Mouse (Mus musculus): ENCODE results near the gene Gkap1. TPM values are rescaled to one million over a fixed set of nuclear protein-coding genes. Genes with fewer than 3 reads are reported as not detected.

Gkap1 gene
- polyA plus RNA-seq, 1 experiment from 2014 or later: 36.5 TPM

GRCm38 (mm10) chr13:58228624-58229023, 46.9 kb downstream of the Gkap1 start:
- 87% methylated on average over 2 of the region's 2 CpGs for WGBS (ENCODE audit: missing documents)

GRCm38 (mm10) chr13:58225694-58226093, 49.8 kb downstream of the Gkap1 start:
- 93% methylated on average over 8 of the region's 8 CpGs for WGBS (ENCODE audit: missing documents)
- Histone ChIP-seq H3K27ac (no peak overlapping the region), H3K36me3 (ENCODE audit: inconsistent target) (no peaks in the 10 kb centered on the region), H3K4me3 (ENCODE audit: inconsistent target) (no peak overlapping the region), H3K79me2 (ENCODE audit: inconsistent target) (no peaks in the 10 kb centered on the region)

More at GRCm38 (mm10) chr13:58228624-58229023, 46.9 kb downstream of the Gkap1 start:
- H3K79me2 ChIP-seq (ENCODE audit: inconsistent target): no peaks in the 10 kb centered on the region
- no peak overlapping the region for H3K4me3 ChIP-seq (ENCODE audit: inconsistent target)
- H3K36me3 ChIP-seq (ENCODE audit: inconsistent target): no peaks in the 10 kb centered on the region
- no peak overlapping the region for H3K27ac ChIP-seq

DNA sequence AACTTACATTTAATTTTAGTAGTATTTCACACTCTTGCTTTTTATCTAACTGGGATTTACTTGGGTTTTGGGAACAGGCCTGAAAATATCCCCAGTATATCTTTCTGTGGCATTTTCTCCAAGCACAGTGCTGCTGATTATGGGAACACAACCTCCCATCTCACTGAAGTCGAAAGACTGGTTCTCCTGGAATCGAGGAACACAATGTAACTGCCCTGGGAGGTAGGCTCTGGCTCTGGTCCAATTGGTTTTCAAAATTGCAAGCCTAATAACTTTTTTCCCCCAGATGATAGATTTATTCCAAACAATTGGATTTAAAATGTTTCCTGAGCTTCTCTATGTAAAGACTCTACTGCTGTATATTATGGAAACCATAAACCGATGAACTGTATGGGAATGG, 55.3 kb downstream of the Gkap1 start:
- no peaks in the 10 kb centered on the region for H3K36me3 ChIP-seq (ENCODE audit: inconsistent target)
- WGBS (ENCODE audit: missing documents): 84% methylated on average over 3 of the region's 3 CpGs
- H3K4me3 ChIP-seq (ENCODE audit: inconsistent target): no peak overlapping the region
- no peaks in the 10 kb centered on the region for H3K79me2 ChIP-seq (ENCODE audit: inconsistent target)
- no peak overlapping the region for H3K27ac ChIP-seq

GRCm38 (mm10) chr13:58217536-58217935, 58.0 kb downstream of the Gkap1 start:
- H3K4me3 ChIP-seq (ENCODE audit: inconsistent target): no peak overlapping the region
- H3K79me2 ChIP-seq (ENCODE audit: inconsistent target): peaks cover 23% of the 10 kb centered on the region
- H3K27ac ChIP-seq: no peak overlapping the region
- WGBS (ENCODE audit: missing documents): 48% methylated on average over 2 of the region's 2 CpGs
- H3K36me3 ChIP-seq (ENCODE audit: inconsistent target): no peaks in the 10 kb centered on the region

- peak overlapping the region; percentile 77 for H3K4me3 ChIP-seq (ENCODE audit: inconsistent target)
- no peak overlapping the region for H3K27ac ChIP-seq
- H3K79me2 ChIP-seq (ENCODE audit: inconsistent target): peaks cover 34% of the 10 kb centered on the region
- WGBS (ENCODE audit: missing documents): 94% methylated on average over 9 of the region's 9 CpGs
- no peaks in the 10 kb centered on the region for H3K36me3 ChIP-seq (ENCODE audit: inconsistent target)
Observed at GRCm38 (mm10) chr13:58216395-58216794, 59.1 kb downstream of the Gkap1 start.

GRCm38 (mm10) chr13:58215592-58216341, 59.7 kb downstream of the Gkap1 start, which contains the start of gene Ubqln1:
TSS of gene Ubqln1 (minus strand) at chr13:58215653.
- H3K4me3 ChIP-seq (ENCODE audit: inconsistent target): peak within 1 kb of the TSS; percentile 77

GRCm38 (mm10) chr13:58215253-58215591, 60.3 kb downstream of the Gkap1 start:
- Histone ChIP-seq H3K4me3 (ENCODE audit: inconsistent target) (no peak overlapping the region; the same call in 1 of the 2 replicates), H3K79me2 (ENCODE audit: inconsistent target) (peaks cover 46% of the 10 kb centered on the region), H3K27ac (no peak overlapping the region), H3K36me3 (ENCODE audit: inconsistent target) (no peaks in the 10 kb centered on the region)
- under 1% methylated on average over 43 of the region's 48 CpGs for WGBS (ENCODE audit: missing documents)

More at GRCm38 (mm10) chr13:58215592-58216341, 59.7 kb downstream of the Gkap1 start, which contains the start of gene Ubqln1:
- Histone ChIP-seq H3K79me2 (ENCODE audit: inconsistent target) (peaks cover 41% of the 10 kb centered on the region), H3K27ac (peak within 1 kb of the TSS; percentile 68), H3K36me3 (ENCODE audit: inconsistent target) (no peaks in the 10 kb centered on the region)
- 2% methylated on average over 61 of the region's 62 CpGs for WGBS (ENCODE audit: missing documents)

GRCm38 (mm10) chr13:58214346-58215252, 60.9 kb downstream of the Gkap1 start:
- 6% methylated on average over 32 of the region's 49 CpGs for WGBS (ENCODE audit: missing documents)
- Histone ChIP-seq H3K36me3 (ENCODE audit: inconsistent target) (no peaks in the 10 kb centered on the region), H3K79me2 (ENCODE audit: inconsistent target) (peaks cover 52% of the 10 kb centered on the region), H3K4me3 (ENCODE audit: inconsistent target) (peak overlapping the region; percentile 49), H3K27ac (no peak overlapping the region)

DNA sequence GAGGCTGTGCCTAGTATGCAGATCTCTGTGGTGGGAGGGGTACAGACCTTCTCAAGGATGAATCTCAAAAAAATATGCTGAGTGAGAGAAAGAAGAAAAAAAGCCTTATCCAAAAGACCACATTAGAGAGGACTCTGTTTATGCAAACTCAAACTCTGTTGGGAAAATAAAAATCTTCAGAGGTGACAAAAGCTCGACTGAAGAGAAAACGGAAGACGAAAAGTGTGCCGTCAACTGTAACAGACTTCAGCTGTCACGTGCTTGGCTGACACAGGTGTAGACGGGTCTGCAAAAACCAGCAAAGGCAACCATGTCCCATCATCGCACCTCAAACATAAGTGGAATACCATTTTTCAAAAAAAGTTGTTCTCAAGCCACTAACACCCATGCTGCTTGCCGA, 61.7 kb downstream of the Gkap1 start:
- WGBS (ENCODE audit: missing documents): 95% methylated on average over 7 of the region's 8 CpGs
- H3K27ac ChIP-seq: no peak overlapping the region
- H3K36me3 ChIP-seq (ENCODE audit: inconsistent target): no peaks in the 10 kb centered on the region
- H3K79me2 ChIP-seq (ENCODE audit: inconsistent target): peaks cover 60% of the 10 kb centered on the region
- no peak overlapping the region for H3K4me3 ChIP-seq (ENCODE audit: inconsistent target)

DNA sequence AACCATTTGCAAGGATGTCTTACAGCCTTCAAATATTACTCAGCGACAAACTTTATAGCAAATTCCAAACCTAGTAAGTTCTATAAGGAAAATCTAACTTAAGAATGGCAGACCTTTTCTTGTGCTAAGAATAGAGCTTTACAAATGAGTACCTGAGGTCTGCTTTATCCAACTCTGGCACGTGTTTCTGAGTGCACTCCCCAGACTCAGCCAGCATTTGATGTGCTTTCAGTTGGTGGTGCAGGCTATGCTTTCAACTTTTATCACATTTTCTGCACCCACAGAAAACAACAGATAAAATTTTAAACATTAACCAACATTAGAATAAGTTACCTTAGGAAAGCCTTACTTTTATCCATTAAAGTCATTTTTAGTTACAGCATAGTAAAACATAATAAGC, 63.0 kb downstream of the Gkap1 start:
- WGBS (ENCODE audit: missing documents): 100% methylated on average over 2 of the region's 2 CpGs

GRCm38 (mm10) chr13:58210441-58210840, 65.1 kb downstream of the Gkap1 start:
- H3K79me2 ChIP-seq (ENCODE audit: inconsistent target): peaks cover 94% of the 10 kb centered on the region
- H3K4me3 ChIP-seq (ENCODE audit: inconsistent target): no peak overlapping the region
- H3K27ac ChIP-seq: no peak overlapping the region
- WGBS (ENCODE audit: missing documents): 95% methylated on average over 5 of the region's 5 CpGs
- H3K36me3 ChIP-seq (ENCODE audit: inconsistent target): no peaks in the 10 kb centered on the region

More for the DNA sequence above, 63.0 kb downstream of the Gkap1 start:
- H3K4me3 ChIP-seq (ENCODE audit: inconsistent target): no peak overlapping the region
- H3K36me3 ChIP-seq (ENCODE audit: inconsistent target): no peaks in the 10 kb centered on the region
- no peak overlapping the region for H3K27ac ChIP-seq
- H3K79me2 ChIP-seq (ENCODE audit: inconsistent target): peaks cover 73% of the 10 kb centered on the region

DNA sequence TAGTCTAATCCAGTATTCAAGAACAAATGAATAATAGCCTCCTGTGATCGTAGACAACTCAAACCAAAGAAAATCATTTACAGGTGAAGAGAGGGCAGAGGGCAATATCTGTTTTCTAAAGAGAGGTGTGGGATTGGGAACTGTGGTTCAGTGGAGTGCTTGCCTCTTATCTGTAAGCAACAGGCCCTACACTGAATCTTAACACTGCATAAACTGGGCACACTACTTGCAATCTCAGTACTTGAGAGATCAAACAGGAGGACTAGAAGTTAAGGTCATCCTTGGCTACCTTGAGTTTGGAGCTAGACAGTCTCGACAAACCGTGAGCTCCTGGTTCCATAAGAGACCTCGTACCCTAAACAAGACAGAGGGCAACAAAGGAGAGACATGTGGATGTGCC, 69.4 kb downstream of the Gkap1 start:
- H3K27ac ChIP-seq: no peak overlapping the region
- no peaks in the 10 kb centered on the region for H3K36me3 ChIP-seq (ENCODE audit: inconsistent target)
- H3K79me2 ChIP-seq (ENCODE audit: inconsistent target): peaks cover 100% of the 10 kb centered on the region
- H3K4me3 ChIP-seq (ENCODE audit: inconsistent target): no peak overlapping the region
- WGBS (ENCODE audit: missing documents): 99% methylated on average over 4 of the region's 4 CpGs

DNA sequence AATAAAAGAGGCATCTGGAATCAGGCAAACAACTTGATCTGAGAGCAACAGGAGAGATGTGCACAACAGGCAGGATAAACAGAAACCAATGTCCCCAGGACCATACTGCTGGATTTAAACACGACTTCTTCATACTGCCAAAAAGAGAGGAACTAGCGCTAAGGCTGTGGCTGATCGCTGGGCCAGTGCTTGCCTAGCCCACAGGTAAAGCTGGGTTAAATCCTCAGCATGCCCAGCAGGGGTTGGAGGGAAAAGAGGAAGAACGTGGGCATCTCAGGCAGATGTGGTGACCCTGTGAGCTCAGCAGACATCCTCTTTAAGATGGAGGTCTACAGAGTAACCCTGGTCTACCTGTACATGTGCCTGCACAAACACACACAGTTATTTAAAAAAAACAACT, 70.5 kb downstream of the Gkap1 start:
- H3K27ac ChIP-seq: no peak overlapping the region
- WGBS (ENCODE audit: missing documents): 0% methylated on average over 4 of the region's 4 CpGs
- H3K4me3 ChIP-seq (ENCODE audit: inconsistent target): no peak overlapping the region
- no peaks in the 10 kb centered on the region for H3K36me3 ChIP-seq (ENCODE audit: inconsistent target)
- H3K79me2 ChIP-seq (ENCODE audit: inconsistent target): peaks cover 100% of the 10 kb centered on the region

DNA sequence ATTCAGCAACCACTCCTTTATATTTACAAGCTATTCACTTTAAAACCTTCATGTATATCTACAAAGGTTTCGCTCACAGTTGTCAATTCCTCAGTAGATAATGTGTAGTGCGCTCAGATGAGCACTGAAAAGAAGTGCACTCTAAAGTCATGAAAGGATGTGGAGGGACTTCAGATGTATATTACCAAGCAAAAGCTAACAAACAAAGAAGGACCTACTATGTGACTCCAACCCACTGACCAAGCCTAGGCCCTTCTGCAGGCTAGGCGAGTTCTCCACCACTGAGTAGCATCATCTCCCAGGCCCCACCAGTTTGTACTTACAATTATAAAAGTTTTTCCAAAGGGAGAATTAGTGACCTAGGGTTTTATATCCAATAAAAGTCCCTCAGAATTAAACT, 71.3 kb downstream of the Gkap1 start:
- no peaks in the 10 kb centered on the region for H3K36me3 ChIP-seq (ENCODE audit: inconsistent target)
- H3K4me3 ChIP-seq (ENCODE audit: inconsistent target): no peak overlapping the region
- 98% methylated on average over 3 of the region's 3 CpGs for WGBS (ENCODE audit: missing documents)
- no peak overlapping the region for H3K27ac ChIP-seq
- H3K79me2 ChIP-seq (ENCODE audit: inconsistent target): peaks cover 100% of the 10 kb centered on the region

- 100% methylated on average over 1 of the region's 1 CpGs for WGBS (ENCODE audit: missing documents)
- Histone ChIP-seq H3K79me2 (ENCODE audit: inconsistent target) (peaks cover 100% of the 10 kb centered on the region), H3K27ac (no peak overlapping the region), H3K4me3 (ENCODE audit: inconsistent target) (no peak overlapping the region), H3K36me3 (ENCODE audit: inconsistent target) (0 out of 2 replicates have a peak, but pooled peaks cover 2% of the 10 kb centered on the region)
Observed at GRCm38 (mm10) chr13:58202903-58203302, 72.6 kb downstream of the Gkap1 start.

Measured in macrophage (primary cell).